Mouse (Mus musculus): ENCODE measurements around the gene Thbd. TPM values are rescaled to one million over a fixed set of nuclear protein-coding genes. Genes with fewer than 3 reads are reported as not detected.

Thbd gene
- polyA plus RNA-seq, 1 experiment from 2014 or later = 8.5 TPM

GRCm38 (mm10) chr2:148409141-148409540 lies 1.2 kb upstream of the Thbd start:
- Histone ChIP-seq H3K9ac (no peak overlapping the region), H3K4me3 (replicated peaks; ENCODE audit: low read length) (no peak overlapping the region), H3K4me1 (replicated peaks; ENCODE audit: control insufficient read depth, insufficient read depth, low read length) (peaks cover 23% of the 10 kb centered on the region), H3K4me2 (replicated peaks) (no peak overlapping the region), H3K27ac (no peak overlapping the region), H3K27me3 (ENCODE audit: control insufficient read depth, insufficient read depth, low read length) (peaks cover 48% of the 10 kb centered on the region), H3K36me3 (replicated peaks; ENCODE audit: control insufficient read depth, insufficient read depth) (no peaks in the 10 kb centered on the region), H3K9me3 (ENCODE audit: control insufficient read depth, low read length) (no peaks in the 10 kb centered on the region)
- DNase-seq (ENCODE audit: low spot score) = peak; percentile 58
- WGBS = 23% methylated on average over 9 of the region's 9 CpGs
- peak; percentile 80; the same call in 1 of the 2 replicates for ATAC-seq (ENCODE audit: low FRiP score)

GRCm38 (mm10) chr2:148408761-148409120 lies 753 bp upstream of the Thbd start:
- Histone ChIP-seq H3K27me3 (ENCODE audit: control insufficient read depth, insufficient read depth, low read length) (peaks cover 48% of the 10 kb centered on the region), H3K4me2 (replicated peaks) (no peak overlapping the region), H3K27ac (no peak overlapping the region), H3K4me1 (replicated peaks; ENCODE audit: control insufficient read depth, insufficient read depth, low read length) (peaks cover 23% of the 10 kb centered on the region), H3K9ac (no peak overlapping the region), H3K4me3 (replicated peaks; ENCODE audit: low read length) (no peak overlapping the region), H3K9me3 (ENCODE audit: control insufficient read depth, low read length) (no peaks in the 10 kb centered on the region), H3K36me3 (replicated peaks; ENCODE audit: control insufficient read depth, insufficient read depth) (no peaks in the 10 kb centered on the region)
- WGBS = 10% methylated on average over 6 of the region's 6 CpGs
- ATAC-seq (ENCODE audit: low FRiP score) = no peak
- DNase-seq (ENCODE audit: low spot score) = no peak

- H3K4me3 ChIP-seq (replicated peaks; ENCODE audit: low read length) = peak overlapping the region; percentile 36
- H3K4me2 ChIP-seq (replicated peaks) = peak overlapping the region; percentile 67
- WGBS = 4% methylated on average over 55 of the region's 55 CpGs
- ATAC-seq (ENCODE audit: low FRiP score) (peak; percentile 47), DNase-seq (ENCODE audit: low spot score) (no peak)
- no peak overlapping the region for H3K27ac ChIP-seq
- peaks cover 23% of the 10 kb centered on the region for H3K4me1 ChIP-seq (replicated peaks; ENCODE audit: control insufficient read depth, insufficient read depth, low read length)
- H3K27me3 ChIP-seq (ENCODE audit: control insufficient read depth, insufficient read depth, low read length) = peaks cover 48% of the 10 kb centered on the region
- no peaks in the 10 kb centered on the region for H3K36me3 ChIP-seq (replicated peaks; ENCODE audit: control insufficient read depth, insufficient read depth)
- peak overlapping the region; percentile 54 for H3K9ac ChIP-seq
- no peaks in the 10 kb centered on the region for H3K9me3 ChIP-seq (ENCODE audit: control insufficient read depth, low read length)
Measured at GRCm38 (mm10) chr2:148406971-148407869, 768 bp downstream of the Thbd start.

- Histone ChIP-seq H3K27me3 (ENCODE audit: control insufficient read depth, insufficient read depth, low read length) (peaks cover 48% of the 10 kb centered on the region), H3K9me3 (ENCODE audit: control insufficient read depth, low read length) (no peaks in the 10 kb centered on the region), H3K4me2 (replicated peaks) (peak overlapping the region; percentile 67), H3K9ac (no peak overlapping the region; the same call in 1 of the 2 replicates), H3K4me1 (replicated peaks; ENCODE audit: control insufficient read depth, insufficient read depth, low read length) (peaks cover 23% of the 10 kb centered on the region), H3K4me3 (replicated peaks; ENCODE audit: low read length) (peak overlapping the region; percentile 36), H3K27ac (no peak overlapping the region), H3K36me3 (replicated peaks; ENCODE audit: control insufficient read depth, insufficient read depth) (no peaks in the 10 kb centered on the region)
- WGBS = 8% methylated on average over 34 of the region's 34 CpGs
- ATAC-seq (ENCODE audit: low FRiP score) (no peak), DNase-seq (ENCODE audit: low spot score) (peak; percentile 38)
Measured at GRCm38 (mm10) chr2:148406160-148406970, 1.6 kb downstream of the Thbd start.

- ATAC-seq (ENCODE audit: low FRiP score) (no peak), DNase-seq (ENCODE audit: low spot score) (no peak)
- H3K27ac ChIP-seq = no peak overlapping the region
- peaks cover 48% of the 10 kb centered on the region for H3K27me3 ChIP-seq (ENCODE audit: control insufficient read depth, insufficient read depth, low read length)
- H3K9ac ChIP-seq = no peak overlapping the region
- H3K9me3 ChIP-seq (ENCODE audit: control insufficient read depth, low read length) = no peaks in the 10 kb centered on the region
- 73% methylated on average over 5 of the region's 5 CpGs for WGBS
- H3K4me1 ChIP-seq (replicated peaks; ENCODE audit: control insufficient read depth, insufficient read depth, low read length) = peaks cover 23% of the 10 kb centered on the region
- no peak overlapping the region for H3K4me3 ChIP-seq (replicated peaks; ENCODE audit: low read length)
- H3K4me2 ChIP-seq (replicated peaks) = no peak overlapping the region
- H3K36me3 ChIP-seq (replicated peaks; ENCODE audit: control insufficient read depth, insufficient read depth) = no peaks in the 10 kb centered on the region
Measured at GRCm38 (mm10) chr2:148404906-148405305, 3.1 kb downstream of the Thbd start.

GRCm38 (mm10) chr2:148402227-148402626 lies 5.8 kb downstream of the Thbd start:
- ATAC-seq (ENCODE audit: low FRiP score) = no peak

GRCm38 (mm10) chr2:148398901-148399685 lies 8.9 kb downstream of the Thbd start:
- ATAC-seq (ENCODE audit: low FRiP score) (no peak), DNase-seq (ENCODE audit: low spot score) (no peak)
- 0 out of 2 replicates have a peak, but pooled peaks cover 7% of the 10 kb centered on the region for H3K4me1 ChIP-seq (replicated peaks; ENCODE audit: control insufficient read depth, insufficient read depth, low read length)
- H3K4me3 ChIP-seq (replicated peaks; ENCODE audit: low read length) = no peak overlapping the region
- H3K9me3 ChIP-seq (ENCODE audit: control insufficient read depth, low read length) = no peaks in the 10 kb centered on the region
- H3K36me3 ChIP-seq (replicated peaks; ENCODE audit: control insufficient read depth, insufficient read depth) = no peaks in the 10 kb centered on the region
- peaks cover 26% of the 10 kb centered on the region for H3K27me3 ChIP-seq (ENCODE audit: control insufficient read depth, insufficient read depth, low read length)
- no peak overlapping the region for H3K9ac ChIP-seq
- WGBS = 92% methylated on average over 5 of the region's 5 CpGs
- no peak overlapping the region for H3K27ac ChIP-seq
- H3K4me2 ChIP-seq (replicated peaks) = no peak overlapping the region

More at GRCm38 (mm10) chr2:148402227-148402626, 5.8 kb downstream of the Thbd start:
- H3K9me3 ChIP-seq (ENCODE audit: control insufficient read depth, low read length) = no peaks in the 10 kb centered on the region
- no peak overlapping the region for H3K4me3 ChIP-seq (replicated peaks; ENCODE audit: low read length)
- DNase-seq (ENCODE audit: low spot score) = no peak
- H3K9ac ChIP-seq = no peak overlapping the region
- H3K4me2 ChIP-seq (replicated peaks) = no peak overlapping the region
- no peak overlapping the region for H3K27ac ChIP-seq
- peaks cover 31% of the 10 kb centered on the region for H3K27me3 ChIP-seq (ENCODE audit: control insufficient read depth, insufficient read depth, low read length)
- 82% methylated on average over 1 of the region's 1 CpGs for WGBS
- peaks cover 13% of the 10 kb centered on the region for H3K4me1 ChIP-seq (replicated peaks; ENCODE audit: control insufficient read depth, insufficient read depth, low read length)
- no peaks in the 10 kb centered on the region for H3K36me3 ChIP-seq (replicated peaks; ENCODE audit: control insufficient read depth, insufficient read depth)

- no peak overlapping the region for H3K9ac ChIP-seq
- no peaks in the 10 kb centered on the region for H3K36me3 ChIP-seq (replicated peaks; ENCODE audit: control insufficient read depth, insufficient read depth)
- H3K4me3 ChIP-seq (replicated peaks; ENCODE audit: low read length) = no peak overlapping the region
- H3K4me1 ChIP-seq (replicated peaks; ENCODE audit: control insufficient read depth, insufficient read depth, low read length) = 0 out of 2 replicates have a peak, but pooled peaks cover 7% of the 10 kb centered on the region
- H3K27ac ChIP-seq = no peak overlapping the region
- no peak overlapping the region for H3K4me2 ChIP-seq (replicated peaks)
- ATAC-seq (ENCODE audit: low FRiP score) = no peak
- DNase-seq (ENCODE audit: low spot score) = no peak
- peaks cover 35% of the 10 kb centered on the region for H3K27me3 ChIP-seq (ENCODE audit: control insufficient read depth, insufficient read depth, low read length)
- WGBS = 82% methylated on average over 1 of the region's 1 CpGs
- H3K9me3 ChIP-seq (ENCODE audit: control insufficient read depth, low read length) = no peaks in the 10 kb centered on the region
Measured at GRCm38 (mm10) chr2:148397784-148398100, 10.2 kb downstream of the Thbd start.
